Mouse (Mus musculus): ENCODE measurements around the gene Fgf11.

- no peak for TF ChIP-seq CTCF (IDR thresholded peaks at IDR 0.05; ENCODE audit: extremely low read depth, insufficient read length, insufficient replicate concordance, low read depth, low read length)
- TF ChIP-seq POLR2A (IDR thresholded peaks at IDR 0.05; ENCODE audit: low read depth, low read length), result no peak
These were observed 16.7 kb upstream of the Fgf11 start, which contains the start of gene Spem2 for GRCm38 (mm10) chr11:69818365-69818764.

Measured in small intestine, adult 2 months (tissue).